Mouse (Mus musculus) bone marrow macrophage, adult 2 months (primary cell): Measurements from ENCODE around the gene Sfi1.
"Not testable (repeated sequence)": the region's sequence is repeated elsewhere in the genome, so short reads cannot be mapped to it uniquely, and the experiment has no call there.

ENCODE experiments used
- CTCF ChIP-seq: IDR thresholded peaks from 2 replicates; pipeline ENCODE4 v1.5.1; 2012; ENCODE audit warnings: low read depth, mild to moderate bottlenecking, low read length, moderate library complexity
- POLR2A ChIP-seq: IDR thresholded peaks from 2 replicates; pipeline ENCODE4 v1.6.1; 2012; ENCODE audit warnings: mild to moderate bottlenecking, low read depth, low read length, borderline replicate concordance

GRCm38 (mm10) chr11:3137279-3137678, 56.0 kb downstream of the Sfi1 start:
- not testable (repeated sequence) for TF ChIP-seq POLR2A, CTCF
